Mouse (Mus musculus) frontal cortex, postnatal 25 days (tissue): ENCODE data around the gene P2rx5.
A peak's percentile ranks its signal among the peaks of the same experiment; 100 is the strongest.

Source experiments
- DNase-seq, 2 experiments: peaks; one replicate each; pipeline ENCODE4 v3.0.0; 2022; ENCODE audit warnings: low spot score in 2 of 2

The P2rx5 gene

GRCm38 (mm10) chr11:73159957-73160810, at the start of gene P2rx5:
P2rx5 (plus strand) TSS chr11:73160421.
- no peak for DNase-seq

DNA sequence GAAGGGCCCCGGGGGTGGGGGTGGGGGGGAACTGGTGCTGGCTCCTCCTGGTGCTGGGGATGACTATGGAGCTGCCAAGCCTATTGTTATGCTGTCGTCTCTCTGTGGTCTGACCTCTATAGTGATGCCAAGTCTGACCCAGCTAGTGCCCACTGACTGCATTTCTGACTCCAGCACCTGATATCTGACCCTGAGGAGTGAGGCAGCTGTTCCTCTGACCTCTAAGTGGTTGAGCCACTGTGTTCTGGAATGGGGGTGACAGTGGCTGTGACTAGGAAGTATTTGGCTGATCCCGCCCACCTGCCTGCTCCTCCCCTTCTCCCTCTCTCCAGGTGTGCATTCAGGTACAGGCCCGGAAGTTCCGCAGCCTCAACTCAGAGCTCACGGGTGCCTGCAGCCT, 48.8 kb upstream of the P2rx5 start:
- no peak for DNase-seq

DNA sequence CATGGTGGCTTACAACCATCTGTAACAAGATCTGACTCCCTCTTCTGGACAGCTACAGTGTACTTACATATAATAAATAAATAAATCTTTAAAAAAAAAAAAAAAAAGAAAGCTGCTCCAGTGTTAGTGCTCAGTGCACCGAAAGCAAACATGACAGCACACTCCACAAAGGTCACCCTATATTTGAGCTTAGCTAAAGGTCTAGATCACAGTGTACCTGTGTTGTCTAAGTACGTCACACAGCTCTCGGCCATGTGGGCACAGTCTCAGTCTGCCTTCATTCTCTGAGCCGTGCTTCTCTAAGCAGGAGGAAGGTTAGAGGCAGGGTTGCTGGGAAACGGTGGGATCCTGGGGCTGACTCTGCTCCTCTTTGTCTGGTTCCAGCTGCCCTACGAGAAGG, 33.7 kb upstream of the P2rx5 start:
- DNase-seq: no peak

DNA sequence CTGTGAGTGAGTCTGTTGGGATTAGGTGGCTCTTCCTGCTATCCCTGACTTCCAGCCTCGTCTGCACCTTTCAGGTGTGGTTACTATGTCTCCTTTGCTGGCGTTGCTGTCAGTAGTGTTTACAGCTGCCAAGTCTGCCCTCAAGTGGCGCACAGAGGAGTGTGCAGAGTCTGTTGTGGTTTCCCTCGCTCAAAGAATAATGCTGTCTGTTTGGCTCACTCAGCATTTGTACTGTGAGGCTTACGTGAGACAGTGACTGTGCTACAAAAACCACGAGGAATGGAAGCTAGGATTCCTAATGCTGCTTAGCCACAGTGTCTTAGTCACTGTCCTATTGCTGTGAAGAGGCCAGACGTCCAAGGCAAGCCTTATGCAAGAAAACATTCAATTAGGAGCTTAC, 29.2 kb upstream of the P2rx5 start:
- no peak for DNase-seq

DNA sequence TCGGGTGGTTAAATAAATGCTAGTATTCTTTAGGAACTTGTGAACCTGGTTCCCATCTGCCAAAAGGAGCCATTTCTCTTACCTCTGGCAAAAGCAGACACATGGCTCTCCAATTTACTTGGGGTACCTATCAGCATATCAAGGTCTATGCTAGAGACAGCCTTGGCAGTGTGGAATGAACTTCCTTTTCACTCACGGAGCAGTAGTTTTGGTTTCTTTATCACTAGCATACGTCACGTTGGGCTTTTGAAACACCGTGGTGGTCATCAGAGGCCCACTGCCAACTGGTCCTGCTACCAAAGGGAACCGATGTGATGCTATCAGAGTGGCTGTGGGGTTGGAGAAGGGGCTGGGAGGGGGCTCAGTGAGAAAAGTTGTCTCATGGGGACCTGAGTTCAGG, 27.2 kb upstream of the P2rx5 start:
- DNase-seq: no peak

- no peak for DNase-seq
Measured at GRCm38 (mm10) chr11:73134222-73134621, 26.0 kb upstream of the P2rx5 start.

- no peak for DNase-seq
Measured at GRCm38 (mm10) chr11:73136587-73136986, 23.6 kb upstream of the P2rx5 start.

GRCm38 (mm10) chr11:73137116-73137515, 23.1 kb upstream of the P2rx5 start:
- DNase-seq: no peak

DNA sequence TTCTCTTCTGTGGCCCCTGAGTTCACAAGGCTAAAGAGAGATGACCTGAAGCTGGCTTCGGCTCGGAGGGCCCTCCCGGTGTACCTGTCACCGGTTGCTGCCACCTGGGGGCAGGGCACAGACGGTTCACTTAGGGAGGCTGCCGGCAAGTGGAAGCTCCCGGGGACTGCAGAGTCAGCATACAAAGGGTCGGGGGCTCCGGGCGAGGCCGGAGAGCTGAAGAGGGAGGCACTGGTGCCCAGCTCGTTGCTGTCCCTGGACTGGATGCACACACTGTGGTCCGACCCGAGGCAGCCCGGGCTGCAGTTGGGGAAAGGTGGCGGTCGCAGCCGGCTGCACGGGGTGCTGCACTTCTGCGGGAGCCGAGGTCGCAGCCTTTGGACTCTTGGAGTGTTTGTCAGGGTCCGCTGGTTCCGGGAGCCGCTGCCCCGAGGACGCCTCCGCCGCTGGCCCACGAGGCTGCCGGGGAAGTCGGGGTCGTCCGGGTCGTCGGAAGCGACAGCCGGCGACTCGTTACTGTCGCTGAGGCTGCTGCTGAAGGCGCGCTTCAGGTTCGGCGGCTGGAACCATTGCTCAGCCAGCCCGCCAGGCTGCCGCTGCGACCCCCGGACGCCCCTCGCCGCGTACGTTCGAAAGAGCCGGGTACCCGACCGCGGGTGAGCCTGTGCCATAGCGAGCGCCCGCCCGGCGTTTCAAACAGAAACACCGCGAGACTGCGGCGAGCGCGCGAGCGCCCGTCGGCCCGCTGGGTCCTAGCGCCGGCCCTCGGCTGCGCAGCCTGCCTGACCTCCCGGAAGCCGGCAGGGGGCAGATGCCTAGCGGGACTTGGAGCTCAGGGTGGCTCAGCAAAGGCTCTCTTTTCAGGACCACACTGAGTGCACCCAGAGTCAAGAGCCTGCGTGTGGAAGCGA, 22.4 kb upstream of the P2rx5 start, which contains the start of gene Haspin:
Gene Haspin, minus strand, starts transcription at position 704 of the 911 bp plus-strand sequence.
- DNase-seq: peak; percentile 81 to 84

DNA sequence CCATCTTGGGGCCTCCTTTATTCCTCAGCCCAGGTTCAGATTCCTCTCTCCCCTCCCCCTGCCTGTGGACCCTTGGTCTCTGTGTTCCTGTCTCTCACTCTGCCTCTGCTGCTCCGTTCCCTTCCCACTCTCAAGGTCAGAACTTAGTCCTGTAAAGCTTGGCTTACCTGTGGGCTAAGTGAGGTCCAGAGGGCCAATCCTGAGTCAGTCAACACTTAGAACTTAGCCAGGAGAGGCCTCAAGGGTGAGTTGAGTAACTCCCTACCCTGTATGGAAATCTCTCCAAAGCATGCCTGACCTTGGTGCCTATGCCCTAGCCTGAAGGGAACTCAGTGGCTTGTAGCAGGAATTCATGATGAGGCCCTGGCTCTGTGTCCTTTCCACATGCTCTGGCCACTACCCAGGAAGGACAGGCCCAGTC, 15.9 kb upstream of the P2rx5 start:
- no peak for DNase-seq

- DNase-seq: no peak
Measured at GRCm38 (mm10) chr11:73146026-73146974, 13.9 kb upstream of the P2rx5 start.

GRCm38 (mm10) chr11:73146975-73147365, 13.3 kb upstream of the P2rx5 start:
- DNase-seq: no peak

DNA sequence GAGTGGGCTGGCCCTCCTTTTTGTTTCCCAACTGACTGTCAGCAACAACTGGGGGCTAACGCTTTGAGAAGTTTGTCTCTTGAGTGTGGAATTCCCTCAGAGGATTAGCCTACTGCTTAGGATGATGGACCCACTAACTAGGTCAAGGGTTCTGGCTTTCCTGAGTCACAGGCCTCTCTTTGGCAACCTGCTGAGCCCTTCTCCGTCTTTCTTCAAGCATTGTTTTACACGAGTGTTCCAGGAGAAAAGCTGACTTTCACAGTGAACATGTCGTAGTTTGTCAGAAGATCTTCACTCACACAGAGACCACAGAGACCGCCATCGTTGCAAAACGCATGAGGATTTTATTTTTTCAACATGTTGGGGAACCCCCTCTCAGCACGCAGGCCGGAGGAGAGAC, 12.0 kb upstream of the P2rx5 start:
- DNase-seq: no peak

DNA sequence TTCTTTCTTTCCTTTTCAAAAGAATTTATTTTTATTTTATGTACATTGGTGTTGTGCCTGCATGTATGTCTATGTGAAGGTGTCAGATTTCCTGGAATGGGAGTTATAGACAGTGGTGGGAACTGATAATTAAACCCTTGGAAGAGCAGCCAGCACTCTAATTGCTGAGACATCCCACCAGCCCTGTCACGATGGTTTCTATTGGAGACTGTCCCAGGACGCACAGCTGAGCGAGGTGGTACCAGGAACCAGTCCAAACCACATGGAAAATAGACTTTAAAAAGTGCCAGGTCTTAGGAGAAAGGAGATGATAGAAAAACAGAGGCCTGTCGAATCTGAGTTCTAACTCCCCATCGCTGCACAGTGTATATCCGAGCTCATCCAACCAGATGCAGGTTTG, 5.2 kb upstream of the P2rx5 start:
- DNase-seq: no peak

DNA sequence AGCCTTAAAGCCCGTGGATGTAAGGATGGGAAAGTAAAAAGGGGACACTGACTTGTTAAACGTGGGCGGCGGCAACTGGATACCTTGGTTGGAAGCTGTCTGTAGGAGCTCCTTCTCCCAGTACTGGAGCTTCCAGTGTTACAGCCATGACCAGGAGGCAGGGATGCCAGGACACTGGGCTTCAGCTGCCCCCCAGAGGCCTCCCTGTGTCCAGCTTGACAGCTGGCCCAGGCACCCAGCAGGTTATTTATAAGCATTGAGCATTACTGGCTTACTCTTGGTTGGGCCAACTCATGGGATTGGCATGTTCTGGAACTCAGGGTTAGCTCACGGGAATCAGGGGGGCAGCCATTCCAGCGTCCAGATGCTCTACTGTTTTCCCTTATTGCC, 585 bp downstream of the P2rx5 start:
- no peak for DNase-seq

DNA sequence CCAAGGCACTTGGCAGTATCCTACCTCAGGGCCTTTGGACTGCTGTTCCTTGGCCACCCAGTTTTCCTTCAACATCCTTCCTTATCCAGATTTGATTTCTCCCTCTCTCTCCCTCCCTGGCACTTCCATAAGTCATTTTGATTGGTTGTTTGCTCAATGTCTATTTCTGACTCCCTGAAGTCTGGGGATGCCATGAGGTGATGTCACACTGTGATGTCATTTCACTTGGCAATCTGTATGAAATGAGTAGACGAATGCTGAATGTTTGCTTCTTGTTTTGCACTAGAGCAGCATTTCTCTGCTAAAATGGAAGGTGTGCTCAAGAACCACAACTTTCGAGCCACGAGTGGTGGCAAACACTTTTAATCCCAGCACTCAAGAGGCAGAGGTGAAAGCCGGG, 1.4 kb downstream of the P2rx5 start:
- DNase-seq: no peak

GRCm38 (mm10) chr11:73162284-73162683, 2.1 kb downstream of the P2rx5 start:
- DNase-seq: no peak

DNA sequence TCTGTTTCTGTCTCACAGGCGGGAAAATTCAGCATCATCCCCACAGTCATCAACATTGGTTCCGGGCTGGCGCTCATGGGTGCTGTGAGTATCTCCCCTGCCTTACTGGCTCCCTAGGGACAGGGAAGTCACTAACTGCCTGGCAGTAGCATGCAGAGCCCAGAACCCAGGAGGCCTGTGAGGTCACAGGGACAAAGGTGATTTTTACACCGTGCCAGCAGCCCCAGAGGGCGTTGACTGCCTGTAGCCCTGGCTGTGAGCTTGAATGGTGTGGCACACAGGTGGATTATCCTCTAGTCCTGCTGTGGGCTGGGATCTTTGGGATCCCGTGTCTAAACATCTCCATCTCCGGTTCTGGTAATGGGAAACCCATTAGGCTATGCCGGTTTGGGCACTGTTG, 7.8 kb downstream of the P2rx5 start:
- no peak for DNase-seq

- no peak for DNase-seq
Measured at GRCm38 (mm10) chr11:73168576-73168975, 8.4 kb downstream of the P2rx5 start.

DNA sequence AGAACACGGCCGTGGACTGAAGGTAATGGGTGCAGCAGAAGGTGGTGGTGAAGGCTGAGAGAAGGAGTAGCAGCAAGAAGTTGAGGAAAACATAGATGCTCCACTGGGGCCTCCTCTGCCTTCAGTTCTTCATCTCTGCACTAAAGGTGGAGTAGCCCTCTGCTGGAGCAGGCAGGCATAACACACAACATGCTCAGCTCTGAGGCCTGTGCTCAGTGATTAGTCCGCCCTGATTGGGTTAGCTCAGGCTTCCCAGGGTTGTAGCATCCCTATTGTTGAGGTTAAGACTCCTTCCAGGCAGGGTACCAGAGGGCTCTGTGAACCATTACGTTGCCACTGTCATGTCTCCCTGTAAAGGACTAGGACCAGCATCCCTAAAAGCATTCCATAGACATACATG, 9.0 kb downstream of the P2rx5 start:
- peak; percentile 44 to 61 for DNase-seq

DNA sequence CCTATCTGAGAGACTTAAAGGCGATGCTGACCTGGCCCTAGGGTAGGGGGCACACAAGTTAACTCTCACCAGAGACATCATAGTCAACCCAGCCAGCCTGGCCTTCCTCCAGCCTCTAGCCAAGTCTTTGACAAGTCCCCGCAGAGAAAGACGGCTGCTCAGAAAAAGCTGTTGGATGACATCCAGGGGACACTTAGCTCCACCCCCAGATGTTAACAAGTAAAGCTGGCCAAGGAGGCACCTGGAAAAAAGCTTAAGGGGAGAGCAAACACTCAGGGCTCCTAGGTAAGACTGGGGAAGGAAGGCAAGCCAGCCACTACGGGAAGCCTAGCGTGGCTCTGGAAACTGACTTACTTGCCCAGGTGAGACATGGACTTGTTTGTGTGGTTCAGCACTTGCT, 12.0 kb downstream of the P2rx5 start:
- DNase-seq: no peak

DNA sequence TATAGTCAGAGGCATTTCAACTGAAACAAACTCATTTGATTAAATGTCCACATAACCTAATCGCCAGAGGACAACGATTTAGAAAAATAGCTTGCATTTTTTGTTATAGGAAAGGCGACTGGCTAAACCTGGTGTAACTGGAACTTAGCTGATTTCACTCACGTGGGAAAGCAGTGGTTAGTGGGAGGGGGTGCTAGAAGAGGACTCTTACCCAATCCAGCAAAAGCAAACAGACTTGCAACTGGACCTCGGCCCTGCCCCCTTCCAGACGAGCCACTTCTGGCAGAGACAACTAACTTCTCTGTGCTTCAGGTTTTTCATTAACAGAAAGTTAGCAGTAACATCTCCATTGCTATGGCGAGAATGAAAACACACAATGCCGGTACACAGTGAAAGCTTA, 15.4 kb downstream of the P2rx5 start:
- no peak for DNase-seq
